Mouse (Mus musculus): ENCODE data around the gene Cdh5. TPM values are rescaled to one million over a fixed set of nuclear protein-coding genes. Genes with fewer than 3 reads are reported as not detected.
"Not testable (repeated sequence)": the region's sequence is repeated elsewhere in the genome, so short reads cannot be mapped to it uniquely, and the experiment has no call there.

Gene Cdh5
- total RNA-seq (2021): 10 to 100 TPM; 21.8 to 24.4 TPM

DNA sequence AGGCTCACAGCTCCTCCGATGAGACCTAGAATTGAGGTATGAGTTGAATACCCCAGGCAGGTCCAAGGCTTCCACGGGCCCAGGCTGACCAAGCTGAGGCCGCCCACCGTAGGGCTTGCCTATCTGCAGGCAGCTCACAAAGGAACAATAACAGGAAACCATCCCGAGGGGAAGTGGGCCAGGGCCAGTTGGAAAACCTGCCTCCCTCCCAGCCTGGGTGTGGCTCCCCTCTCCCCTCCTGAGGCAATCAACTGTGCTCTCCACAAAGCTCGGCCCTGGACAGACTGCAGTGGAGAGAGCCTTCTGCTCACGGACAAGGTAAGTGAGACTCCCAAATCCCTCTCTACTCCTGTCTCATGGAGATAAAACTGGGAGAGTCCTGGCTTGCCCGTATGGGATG is at the start of gene Cdh5:
Cdh5 (plus strand) TSS at position 211 of the 400 bp plus-strand sequence.
- DNase-seq: no peak
- intact Hi-C loops (cut with DNase I): no loop called here

DNA sequence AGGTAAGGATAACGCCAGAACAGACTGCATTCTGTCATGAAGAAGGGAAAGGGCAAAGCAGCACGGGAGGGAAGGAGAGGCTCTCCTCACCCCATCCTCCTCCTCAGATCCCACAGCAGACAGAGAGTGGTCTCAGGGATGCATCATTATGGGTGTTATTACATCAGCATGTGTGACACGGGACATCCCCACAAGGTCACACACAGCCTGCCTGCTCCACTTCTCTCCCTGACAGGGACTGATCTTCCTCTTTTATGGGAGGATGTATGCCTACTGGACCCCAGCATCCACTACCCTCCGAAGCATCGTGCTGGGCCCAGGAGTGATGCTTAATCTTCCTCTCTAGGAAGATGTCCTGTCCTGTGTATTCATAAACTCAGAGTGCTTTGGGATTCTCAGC is 41.5 kb upstream of the Cdh5 start:
- no peak for DNase-seq
- intact Hi-C loops (cut with DNase I): no loop called here

- no peak for DNase-seq
- intact Hi-C loops (cut with DNase I): no loop called here
Measured at GRCm38 (mm10) chr8:104060446-104060845, 41.0 kb upstream of the Cdh5 start.

- no peak for DNase-seq
Measured at GRCm38 (mm10) chr8:104061048-104061988, 40.1 kb upstream of the Cdh5 start.

DNA sequence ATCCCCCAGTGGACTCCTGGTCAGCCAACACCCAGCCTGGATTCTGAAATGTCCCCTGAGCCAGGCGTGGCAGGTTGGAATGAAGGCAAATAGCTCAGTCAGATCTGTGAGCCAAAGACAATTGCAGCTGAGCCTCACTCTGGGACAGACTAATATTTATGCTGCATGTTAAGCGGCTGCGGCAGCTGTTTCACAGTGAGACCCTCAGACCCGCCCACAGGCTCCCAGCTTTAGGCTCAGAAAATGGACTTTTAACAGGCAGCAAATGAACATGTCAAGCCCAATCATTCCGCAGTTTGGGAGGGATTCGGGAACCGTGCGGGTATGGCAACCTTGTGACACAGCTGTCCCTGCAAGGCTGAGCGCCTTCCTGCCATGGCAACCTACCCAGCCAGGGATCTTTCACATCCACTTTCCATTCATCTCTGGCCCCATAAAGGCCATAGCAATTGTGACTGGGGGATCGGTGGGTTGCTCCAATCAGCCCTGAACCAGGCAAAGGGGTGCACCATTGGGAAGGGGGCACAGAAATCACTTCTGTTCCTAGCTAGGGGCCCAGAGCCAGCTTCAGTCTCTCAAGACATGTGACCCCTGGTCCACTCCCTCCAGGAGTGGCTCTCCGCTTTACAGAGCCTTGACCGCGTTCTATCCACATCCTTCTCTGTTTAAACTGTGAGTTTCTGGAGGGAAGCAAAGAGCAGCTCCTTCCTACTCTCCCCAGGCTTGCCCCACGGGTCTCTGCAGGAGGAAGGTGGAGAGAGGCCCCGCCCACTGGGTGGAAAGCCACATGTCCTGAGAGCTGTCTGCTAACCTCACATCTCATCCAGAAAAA is 39.2 kb upstream of the Cdh5 start:
- peak; percentile 69 for DNase-seq

More at GRCm38 (mm10) chr8:104061048-104061988, 40.1 kb upstream of the Cdh5 start:
- intact Hi-C loops (cut with DNase I): no loop called here

GRCm38 (mm10) chr8:104065223-104065622 is 36.2 kb upstream of the Cdh5 start:
- peak; percentile 88 for DNase-seq
- intact Hi-C loops (cut with DNase I): no loop called here

More for the DNA sequence above, 39.2 kb upstream of the Cdh5 start:
- intact Hi-C loops (cut with DNase I): no loop called here

DNA sequence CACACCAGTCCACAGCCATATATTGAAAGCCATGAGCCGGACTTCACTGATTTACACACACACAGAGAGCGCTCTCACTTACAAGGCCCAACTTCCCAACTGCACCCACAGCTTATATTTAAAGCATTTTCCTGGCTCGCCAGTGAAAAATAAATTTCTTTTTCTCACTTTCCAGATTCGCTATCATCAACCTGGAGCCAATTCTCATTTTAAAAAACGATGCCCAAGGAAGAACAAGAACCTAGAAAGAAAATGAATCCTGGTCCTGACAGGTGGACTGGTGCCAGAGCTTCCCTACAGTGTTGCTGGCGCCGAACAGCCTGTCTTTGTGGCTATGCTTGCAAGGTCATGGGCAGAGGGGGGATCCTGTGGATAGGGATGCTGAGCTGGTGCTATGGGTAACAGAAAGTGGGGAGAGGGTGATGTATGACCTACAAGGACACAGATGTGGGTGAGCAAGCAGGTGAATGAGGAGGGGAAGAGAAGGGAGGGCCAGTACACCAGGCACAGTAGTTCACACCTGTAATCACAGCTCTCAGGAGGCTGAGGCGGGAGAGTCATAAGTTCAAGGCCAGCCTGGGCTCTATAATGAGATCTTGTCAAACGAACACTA is 35.4 kb upstream of the Cdh5 start:
- DNase-seq: peak; percentile 78
- intact Hi-C loops (cut with DNase I): no loop called here

DNA sequence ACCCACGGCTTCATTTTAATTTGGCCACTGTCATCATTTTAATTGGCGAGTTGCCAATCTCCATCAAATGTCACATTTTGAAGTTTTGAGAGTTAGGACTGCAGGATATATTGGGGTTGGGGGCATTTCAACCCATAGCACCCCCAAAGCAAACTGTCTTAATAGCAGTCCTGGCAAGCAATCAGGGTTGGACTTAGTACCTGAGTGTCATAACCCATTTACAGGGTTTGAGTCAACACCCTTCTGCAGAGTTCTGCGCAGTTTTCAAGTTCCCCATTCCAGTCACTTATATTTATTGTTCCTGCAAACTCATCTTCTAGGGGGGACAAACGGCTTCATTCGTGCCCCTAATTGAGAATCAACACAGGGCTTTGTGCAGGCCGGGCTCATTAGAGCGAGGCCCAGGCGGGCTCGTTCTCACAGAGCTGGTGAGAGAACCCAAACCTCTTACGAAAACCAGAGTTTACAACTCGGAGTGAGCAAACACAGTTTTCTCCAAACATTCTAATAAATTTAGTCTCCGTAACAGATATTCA is 34.0 kb upstream of the Cdh5 start:
- no peak for DNase-seq
- intact Hi-C loops (cut with DNase I): no loop called here

DNA sequence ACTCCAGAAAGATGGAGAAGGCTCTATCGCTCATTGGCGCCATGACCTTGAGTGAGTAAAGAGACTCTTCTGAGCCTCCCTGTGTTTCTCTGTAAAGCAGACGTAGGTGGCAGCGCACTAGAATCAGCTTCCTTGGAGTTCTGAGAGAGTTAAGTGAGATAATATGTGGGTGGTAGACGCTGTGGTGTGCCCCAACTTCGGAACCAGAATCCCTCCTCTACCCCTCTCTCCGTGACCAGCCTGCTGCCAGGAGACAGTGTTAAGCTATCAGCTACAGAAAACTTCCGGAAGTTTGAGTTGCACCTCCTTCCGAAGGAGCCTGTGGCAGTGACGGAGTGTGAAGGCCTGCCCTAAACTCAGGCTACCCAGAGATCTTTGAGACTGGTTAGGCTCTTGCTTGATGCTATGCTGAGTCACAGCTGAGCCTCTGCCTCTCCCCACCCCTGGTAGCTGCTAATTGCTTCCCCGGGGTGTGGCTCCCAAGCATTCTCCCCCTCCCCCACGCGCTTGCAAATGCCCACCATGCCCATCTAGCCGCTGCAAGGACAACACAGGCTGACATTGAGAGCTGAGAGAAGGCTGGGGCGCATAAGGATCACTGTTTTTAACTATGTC is 32.9 kb upstream of the Cdh5 start:
- intact Hi-C loops (cut with DNase I): no loop called here
- no peak for DNase-seq

DNA sequence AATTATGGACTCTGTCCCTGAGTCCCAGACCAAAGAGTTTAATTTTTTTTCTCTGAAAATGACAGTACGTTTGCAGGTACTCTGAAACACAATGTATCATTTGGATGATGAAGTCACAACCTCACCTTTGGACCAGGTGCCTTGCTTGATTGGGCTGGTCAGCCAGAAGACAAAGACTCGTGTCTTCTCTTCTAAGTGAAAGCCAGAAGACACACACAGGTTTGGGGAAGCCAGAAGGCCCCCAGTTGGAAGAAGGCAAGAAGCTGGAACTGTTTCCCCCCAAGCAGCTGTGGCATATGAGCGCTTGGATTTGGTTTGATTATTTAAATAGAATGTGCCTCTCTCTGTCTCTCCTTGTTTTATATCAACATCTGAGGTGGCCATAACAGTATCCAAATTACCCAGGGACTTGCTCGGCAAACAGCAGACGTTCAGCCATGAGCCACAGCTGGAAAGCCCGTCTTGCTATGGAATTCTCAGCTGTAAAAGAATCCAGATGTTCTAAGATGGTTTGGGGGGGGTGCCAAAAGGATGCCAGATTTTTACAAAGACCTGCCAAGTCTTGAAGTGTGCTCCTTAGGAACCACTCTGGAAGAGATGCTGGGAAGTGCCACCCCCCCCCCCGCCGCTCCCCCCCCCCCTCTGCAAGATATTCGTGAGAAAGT is 31.1 kb upstream of the Cdh5 start:
- not testable (repeated sequence) for DNase-seq

DNA sequence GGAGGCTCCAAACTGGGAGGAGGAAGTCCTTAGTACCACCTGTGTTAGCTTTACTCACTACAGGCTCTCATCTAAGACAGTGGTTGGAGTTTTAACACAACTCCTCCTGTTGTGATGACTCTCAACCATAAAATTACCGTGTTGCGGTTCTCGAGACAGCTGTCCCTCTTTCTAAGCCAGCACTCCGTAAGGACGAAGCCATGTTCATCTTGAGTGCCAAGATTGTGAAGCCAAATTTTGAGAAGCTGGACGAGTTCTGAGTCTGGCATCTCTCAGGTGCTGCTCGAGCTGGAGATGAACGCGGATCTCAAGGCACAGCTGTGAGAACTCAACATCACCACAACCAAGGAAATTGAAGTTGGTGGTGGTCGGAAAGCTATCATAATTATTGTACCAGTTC is 30.5 kb upstream of the Cdh5 start:
- no peak for DNase-seq
- intact Hi-C loops (cut with DNase I): no loop called here

More for the DNA sequence above, 31.1 kb upstream of the Cdh5 start:
- intact Hi-C loops (cut with DNase I): not testable (repeated sequence)

- DNase-seq: no peak
- intact Hi-C loops (cut with DNase I): no loop called here
Measured at GRCm38 (mm10) chr8:104075079-104075478, 26.3 kb upstream of the Cdh5 start.

GRCm38 (mm10) chr8:104076541-104077412 is 24.6 kb upstream of the Cdh5 start:
- DNase-seq: peak; percentile 72
- intact Hi-C loops (cut with DNase I): no loop called here

DNA sequence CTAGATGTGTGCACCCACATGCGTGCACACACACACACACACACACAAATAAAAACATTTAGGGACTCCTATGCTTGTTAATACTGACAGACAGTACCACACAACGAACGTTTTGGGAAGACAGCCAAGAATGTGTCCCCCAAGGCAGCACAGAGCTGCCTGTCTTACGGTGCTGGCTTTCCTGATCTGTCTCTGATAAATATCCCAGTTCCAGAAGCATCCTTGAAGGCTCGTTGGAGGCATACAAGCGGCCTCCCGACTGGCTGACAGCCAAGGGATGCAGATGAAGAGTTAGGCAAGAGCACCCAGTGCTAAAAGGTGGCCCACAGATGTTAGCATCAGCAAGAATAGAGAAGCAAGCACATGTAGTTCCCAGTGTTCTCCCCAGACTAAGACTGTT is 23.3 kb upstream of the Cdh5 start:
- peak; percentile 27 for DNase-seq
- intact Hi-C loops (cut with DNase I): no loop called here

GRCm38 (mm10) chr8:104085281-104085680 is 16.1 kb upstream of the Cdh5 start:
- intact Hi-C loops (cut with DNase I): no loop called here

GRCm38 (mm10) chr8:104086615-104087014 is 14.8 kb upstream of the Cdh5 start:
- DNase-seq: no peak
- intact Hi-C loops (cut with DNase I): no loop called here

More at GRCm38 (mm10) chr8:104085281-104085680, 16.1 kb upstream of the Cdh5 start:
- DNase-seq: no peak

DNA sequence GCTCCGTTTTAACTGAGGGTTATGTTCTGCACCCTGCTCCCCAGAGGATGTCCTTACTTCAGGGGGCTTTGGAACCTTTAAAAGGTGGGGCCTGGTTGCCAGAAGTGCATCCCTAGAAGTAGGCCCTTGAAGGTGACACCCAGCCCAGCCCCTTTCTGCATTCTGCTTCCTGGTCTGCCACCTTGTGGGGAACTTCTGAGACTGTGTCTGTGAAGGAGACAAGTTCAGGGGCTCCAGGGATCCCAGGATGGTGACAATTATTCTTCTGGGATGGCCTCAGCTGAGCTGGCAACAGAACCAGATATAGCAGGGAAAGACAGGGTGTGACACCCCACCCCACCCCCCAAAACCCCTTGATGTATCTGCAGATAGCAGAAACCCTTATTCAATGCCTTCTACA is 14.3 kb upstream of the Cdh5 start:
- no peak for DNase-seq
- intact Hi-C loops (cut with DNase I): no loop called here

- intact Hi-C loops (cut with DNase I); DNase-seq: not testable (repeated sequence)
Measured at GRCm38 (mm10) chr8:104087878-104088277, 13.5 kb upstream of the Cdh5 start.

DNA sequence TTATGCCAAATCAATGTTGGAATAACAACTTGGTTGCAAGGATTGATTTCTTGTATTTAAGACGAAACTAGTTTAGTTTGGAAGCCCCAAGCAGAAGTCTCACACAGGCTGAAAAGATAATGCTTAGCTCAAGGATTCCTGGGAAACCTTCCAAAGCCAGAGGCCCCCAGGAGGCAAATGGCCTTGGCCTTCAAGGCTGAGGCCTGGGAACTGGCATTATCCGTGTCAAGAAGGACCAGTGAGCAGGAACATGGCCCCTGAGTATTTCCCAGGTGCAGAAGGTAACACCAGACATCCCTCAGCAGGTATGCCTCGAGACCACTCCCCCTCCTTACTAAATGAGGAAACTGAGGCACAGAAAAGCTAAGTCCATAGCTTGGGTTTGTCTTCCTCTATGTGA is 12.5 kb upstream of the Cdh5 start:
- DNase-seq: no peak
- intact Hi-C loops (cut with DNase I): no loop called here
